Mouse (Mus musculus): Measurements from ENCODE around the gene Nme2. TPM values are rescaled to one million over a fixed set of nuclear protein-coding genes. Genes with fewer than 3 reads are reported as not detected.

The Nme2 gene
- total RNA-seq, 1 experiment from 2014 or later: 444 TPM

Other genes starting within 250 kb of the Nme2 start
- 20.6 and 23.7 TPM in 2 replicates for gene Utp18, start 70.5 kb downstream of the Nme2 start, total RNA-seq (2021)
- 33.8 and 41.8 TPM in 2 replicates for gene Mbtd1, start 70.4 kb downstream of the Nme2 start, total RNA-seq (2021)
- 75.0 and 82.4 TPM in 2 replicates for gene Gm20390, start 12.0 kb upstream of the Nme2 start, total RNA-seq (2021)
- 34.8 and 39.2 TPM in 2 replicates for gene Nme1, start 12.3 kb upstream of the Nme2 start, total RNA-seq (2021)
- gene Spag9, start 39.8 kb upstream of the Nme2 start, total RNA-seq (2021): 120 and 121 TPM in 2 replicates

All from adrenal gland, postnatal 14 days (tissue).